Mouse (Mus musculus): Measurements from ENCODE around the gene Sox6. TPM values are rescaled to one million over a fixed set of nuclear protein-coding genes. Genes with fewer than 3 reads are reported as not detected.

Gene Sox6
- polyA plus RNA-seq, 1 experiment from 2014 or later, result 84.4 TPM

DNA sequence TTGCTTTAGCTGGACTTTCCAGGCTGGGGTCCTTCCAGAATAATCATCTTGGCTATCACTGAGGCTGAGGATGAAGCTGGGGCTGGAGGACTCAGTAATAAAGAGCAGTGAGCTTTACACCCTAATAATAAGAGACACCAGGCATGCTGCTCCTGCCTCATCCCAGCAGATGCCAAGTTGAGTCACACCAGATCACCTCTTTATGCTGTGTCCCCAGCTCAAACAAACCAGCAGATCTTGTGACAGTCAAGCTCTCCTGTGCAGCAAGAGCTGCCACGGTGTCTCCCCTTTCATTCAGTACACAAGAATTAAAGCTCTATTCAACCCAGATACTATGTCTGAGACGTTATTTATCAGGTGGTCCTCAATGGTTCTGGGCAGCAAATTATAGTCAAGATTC lies 560.8 kb downstream of the Sox6 start:
- H3K9me3 ChIP-seq (replicated peaks), result no peaks in the 10 kb centered on the region
- no peak overlapping the region for H3K4me3 ChIP-seq (replicated peaks)
- H3K27ac ChIP-seq (replicated peaks), result no peak overlapping the region
- no peaks in the 10 kb centered on the region for H3K27me3 ChIP-seq
- ATAC-seq (ENCODE audit: insufficient read depth), result no peak
- no peaks in the 10 kb centered on the region for H3K4me1 ChIP-seq (replicated peaks)
- WGBS (ENCODE audit: insufficient replicate concordance), result 73% methylated on average over 2 of the region's 2 CpGs
- no peak overlapping the region for H3K4me2 ChIP-seq
- no peak overlapping the region for H3K9ac ChIP-seq
- H3K36me3 ChIP-seq (replicated peaks), result peaks cover 47% of the 10 kb centered on the region

DNA sequence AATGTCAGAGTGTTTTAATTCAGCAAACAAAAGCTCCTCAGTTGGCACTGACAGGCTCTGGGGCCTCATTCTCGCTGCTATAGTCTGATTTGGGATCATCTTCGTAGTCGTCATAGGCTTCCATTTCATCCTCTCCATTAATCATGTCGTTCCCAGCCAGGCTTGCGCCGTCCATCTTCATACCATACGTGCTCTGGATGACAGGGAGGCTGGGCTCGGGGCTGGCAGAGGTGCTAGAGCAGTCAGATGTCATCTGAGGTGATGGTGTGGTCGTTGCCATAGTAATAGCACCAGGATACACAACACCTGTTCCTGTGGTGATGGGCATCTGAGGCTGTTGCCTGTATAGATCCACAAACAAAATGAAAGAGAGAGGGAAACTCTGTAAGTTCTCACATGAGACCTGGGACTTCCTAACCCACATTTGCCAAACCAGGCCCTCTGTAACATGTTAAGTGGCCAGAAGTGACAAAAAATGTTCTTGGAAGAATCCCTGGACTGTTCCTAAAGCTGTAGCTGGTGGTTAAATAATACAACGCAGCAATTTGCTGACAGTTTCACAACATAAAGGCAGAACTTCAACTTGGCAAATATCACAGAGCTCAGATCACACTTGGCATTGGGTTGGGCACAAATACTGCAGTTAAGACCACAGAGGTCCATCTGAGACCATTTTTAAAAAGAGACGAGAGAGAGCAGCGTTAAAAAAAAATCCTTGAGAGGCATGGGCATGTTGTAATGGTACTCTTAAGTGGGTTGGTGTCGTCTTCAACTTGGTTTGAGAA lies 561.5 kb downstream of the Sox6 start:
- Histone ChIP-seq H3K4me2 (no peak overlapping the region), H3K36me3 (replicated peaks) (peaks cover 40% of the 10 kb centered on the region), H3K9me3 (replicated peaks) (no peaks in the 10 kb centered on the region), H3K4me3 (replicated peaks) (no peak overlapping the region), H3K9ac (no peak overlapping the region), H3K27ac (replicated peaks) (no peak overlapping the region), H3K4me1 (replicated peaks) (no peaks in the 10 kb centered on the region), H3K27me3 (no peaks in the 10 kb centered on the region)
- ATAC-seq (ENCODE audit: insufficient read depth), result no peak
- WGBS (ENCODE audit: insufficient replicate concordance), result 77% methylated on average over 13 of the region's 13 CpGs

DNA sequence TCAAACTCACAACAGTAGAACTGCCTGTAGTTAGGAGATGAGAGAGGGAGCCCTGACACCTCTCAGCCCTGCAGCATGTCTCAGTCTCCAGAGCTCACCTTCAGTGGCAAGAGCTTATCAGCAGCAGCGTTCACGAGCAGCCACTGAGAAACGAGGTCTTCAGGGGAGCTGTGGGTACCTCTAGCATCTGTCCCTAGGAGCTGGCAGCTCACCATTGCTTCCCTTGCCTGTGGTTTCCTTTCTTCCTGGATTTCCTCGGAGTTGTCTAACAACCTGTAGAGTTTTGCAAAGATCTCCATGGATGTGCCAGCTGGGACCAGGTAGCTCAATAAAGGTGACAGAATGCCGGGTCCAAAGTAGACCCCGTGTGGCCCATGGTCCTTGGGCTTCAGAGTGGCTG lies 563.4 kb downstream of the Sox6 start:
- Histone ChIP-seq H3K9ac (no peak overlapping the region), H3K36me3 (replicated peaks) (peaks cover 31% of the 10 kb centered on the region), H3K27me3 (no peaks in the 10 kb centered on the region), H3K4me3 (replicated peaks) (no peak overlapping the region), H3K27ac (replicated peaks) (no peak overlapping the region), H3K9me3 (replicated peaks) (no peaks in the 10 kb centered on the region), H3K4me1 (replicated peaks) (no peaks in the 10 kb centered on the region), H3K4me2 (no peak overlapping the region)
- ATAC-seq (ENCODE audit: insufficient read depth), result no peak
- WGBS (ENCODE audit: insufficient replicate concordance), result 62% methylated on average over 6 of the region's 6 CpGs

DNA sequence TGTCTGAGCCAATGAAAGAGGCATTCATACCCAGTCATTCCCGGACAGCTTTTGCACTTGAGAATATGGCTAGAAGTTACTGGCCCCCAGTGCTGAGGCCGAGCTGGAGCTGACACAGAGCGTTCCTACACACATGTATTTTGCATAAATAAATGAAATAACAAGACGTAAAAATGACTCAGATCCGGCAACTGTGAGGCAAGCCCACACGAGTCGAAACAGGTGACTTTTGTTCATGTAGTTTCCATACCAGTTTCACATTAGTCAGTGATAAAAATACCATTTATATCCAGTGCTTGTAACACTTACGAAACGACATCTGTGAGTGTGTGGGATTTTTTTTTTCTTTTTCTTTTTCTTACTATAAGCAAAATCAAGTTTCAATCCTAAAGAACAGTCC lies 564.5 kb downstream of the Sox6 start:
- 82% methylated on average over 9 of the region's 9 CpGs for WGBS (ENCODE audit: insufficient replicate concordance)
- no peak overlapping the region for H3K9ac ChIP-seq

DNA sequence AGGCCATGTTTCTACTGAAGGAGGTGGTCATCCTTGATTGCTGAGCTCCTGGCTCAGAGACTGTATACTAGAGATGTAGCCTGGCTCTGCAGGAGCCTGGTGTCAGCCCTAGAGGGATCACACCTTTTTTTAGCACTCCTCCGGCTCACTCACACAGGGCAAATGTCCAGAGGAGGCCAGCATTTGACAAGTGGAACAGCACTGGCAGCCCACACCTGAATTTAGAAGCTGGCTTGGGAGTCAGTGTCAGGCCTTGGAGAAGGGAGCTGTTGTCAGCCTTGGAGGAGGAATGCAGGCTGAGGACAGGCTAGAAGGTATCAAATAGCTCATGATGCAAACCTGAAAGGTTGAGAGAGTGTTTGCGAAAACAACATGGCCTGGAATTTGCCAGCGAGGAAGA lies 565.7 kb downstream of the Sox6 start:
- no peak overlapping the region for H3K9ac ChIP-seq
- WGBS (ENCODE audit: insufficient replicate concordance), result 79% methylated on average over 3 of the region's 3 CpGs

More for the DNA sequence above, 564.5 kb downstream of the Sox6 start:
- H3K27ac ChIP-seq (replicated peaks), result no peak overlapping the region
- no peaks in the 10 kb centered on the region for H3K4me1 ChIP-seq (replicated peaks)
- H3K36me3 ChIP-seq (replicated peaks), result peaks cover 31% of the 10 kb centered on the region
- H3K27me3 ChIP-seq, result no peaks in the 10 kb centered on the region
- ATAC-seq (ENCODE audit: insufficient read depth), result no peak
- no peak overlapping the region for H3K4me3 ChIP-seq (replicated peaks)
- no peaks in the 10 kb centered on the region for H3K9me3 ChIP-seq (replicated peaks)
- H3K4me2 ChIP-seq, result no peak overlapping the region

DNA sequence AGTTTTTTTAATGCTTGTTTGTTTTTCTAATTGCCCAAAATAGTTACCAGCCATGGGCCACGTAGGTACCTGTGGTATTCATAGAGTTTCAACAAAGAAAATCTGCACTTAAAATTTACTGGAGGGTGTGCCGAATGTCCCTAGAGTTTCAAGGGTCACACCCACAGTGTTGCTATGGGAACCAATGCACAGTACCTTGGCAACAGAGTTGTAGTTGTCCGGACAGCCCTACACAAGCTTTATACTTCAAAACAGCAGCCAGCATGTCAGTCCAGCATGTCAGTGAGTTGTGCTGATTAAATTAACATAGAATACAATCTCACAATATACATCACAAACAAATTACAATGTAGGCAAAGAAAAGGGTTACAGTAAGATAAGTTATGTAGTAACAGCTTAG lies 567.1 kb downstream of the Sox6 start:
- H3K4me1 ChIP-seq (replicated peaks), result no peaks in the 10 kb centered on the region
- H3K9me3 ChIP-seq (replicated peaks), result no peaks in the 10 kb centered on the region
- no peaks in the 10 kb centered on the region for H3K27me3 ChIP-seq
- H3K4me2 ChIP-seq, result no peak overlapping the region
- no peak overlapping the region for H3K9ac ChIP-seq
- no peak overlapping the region for H3K4me3 ChIP-seq (replicated peaks)
- peaks cover 23% of the 10 kb centered on the region for H3K36me3 ChIP-seq (replicated peaks)
- 76% methylated on average over 3 of the region's 3 CpGs for WGBS (ENCODE audit: insufficient replicate concordance)
- no peak for ATAC-seq (ENCODE audit: insufficient read depth)
- H3K27ac ChIP-seq (replicated peaks), result no peak overlapping the region

More for the DNA sequence above, 565.7 kb downstream of the Sox6 start:
- no peak for ATAC-seq (ENCODE audit: insufficient read depth)
- Histone ChIP-seq H3K4me3 (replicated peaks) (no peak overlapping the region), H3K27me3 (no peaks in the 10 kb centered on the region), H3K4me1 (replicated peaks) (no peaks in the 10 kb centered on the region), H3K4me2 (no peak overlapping the region), H3K27ac (replicated peaks) (no peak overlapping the region), H3K9me3 (replicated peaks) (no peaks in the 10 kb centered on the region), H3K36me3 (replicated peaks) (peaks cover 31% of the 10 kb centered on the region)

DNA sequence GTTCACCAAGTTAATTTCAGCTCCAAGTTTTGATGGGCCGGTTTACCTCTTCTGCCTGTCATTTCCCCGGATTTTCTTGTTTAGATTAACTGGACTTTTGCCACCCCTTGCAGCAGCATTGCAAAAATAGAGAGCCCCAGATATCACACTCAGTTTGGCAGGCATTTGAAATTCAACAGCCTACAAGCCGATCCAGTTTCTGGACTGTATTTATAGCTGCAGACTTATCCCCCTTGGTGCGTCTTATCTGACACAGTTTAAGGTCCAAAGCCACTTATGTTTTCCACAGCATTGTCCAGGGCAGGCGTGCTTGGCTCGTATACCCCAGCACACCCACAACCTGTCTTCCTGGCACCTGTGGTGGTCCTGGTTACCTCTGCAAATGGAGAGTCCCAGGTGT lies 571.8 kb downstream of the Sox6 start:
- no peaks in the 10 kb centered on the region for H3K36me3 ChIP-seq (replicated peaks)
- H3K9me3 ChIP-seq (replicated peaks), result no peaks in the 10 kb centered on the region
- no peak overlapping the region for H3K4me2 ChIP-seq
- H3K27me3 ChIP-seq, result no peaks in the 10 kb centered on the region
- WGBS (ENCODE audit: insufficient replicate concordance), result 73% methylated on average over 6 of the region's 6 CpGs
- 0 out of 2 replicates have a peak, but pooled peaks cover 4% of the 10 kb centered on the region for H3K4me1 ChIP-seq (replicated peaks)
- no peak overlapping the region for H3K9ac ChIP-seq
- no peak overlapping the region for H3K4me3 ChIP-seq (replicated peaks)
- H3K27ac ChIP-seq (replicated peaks), result no peak overlapping the region
- ATAC-seq (ENCODE audit: insufficient read depth), result no peak

DNA sequence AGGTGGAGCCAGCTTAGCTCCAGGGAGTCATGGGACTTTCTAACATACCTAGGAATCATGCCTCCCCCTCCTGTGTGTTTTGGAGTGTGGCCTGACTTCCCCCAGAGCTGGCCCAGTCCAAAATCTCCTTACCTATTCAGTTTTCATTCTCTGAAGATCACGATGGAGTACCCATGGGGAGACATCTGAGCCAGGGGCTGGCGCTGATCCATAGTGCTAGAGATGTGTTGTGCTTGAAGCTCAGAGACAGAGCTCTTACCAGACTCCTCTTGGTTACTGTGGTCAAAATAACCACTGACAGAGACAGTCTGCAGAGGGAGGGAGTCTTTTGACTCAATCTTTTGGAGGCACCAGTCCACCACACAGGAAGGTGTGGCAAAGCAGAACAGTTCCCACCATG lies 575.2 kb downstream of the Sox6 start:
- WGBS (ENCODE audit: insufficient replicate concordance), result 62% methylated on average over 2 of the region's 2 CpGs
- Histone ChIP-seq H3K27me3 (no peaks in the 10 kb centered on the region), H3K9ac (no peak overlapping the region), H3K9me3 (replicated peaks) (no peaks in the 10 kb centered on the region), H3K4me2 (no peak overlapping the region), H3K4me1 (replicated peaks) (0 out of 2 replicates have a peak, but pooled peaks cover 4% of the 10 kb centered on the region), H3K36me3 (replicated peaks) (no peaks in the 10 kb centered on the region), H3K4me3 (replicated peaks) (no peak overlapping the region), H3K27ac (replicated peaks) (no peak overlapping the region)
- ATAC-seq (ENCODE audit: insufficient read depth), result no peak

DNA sequence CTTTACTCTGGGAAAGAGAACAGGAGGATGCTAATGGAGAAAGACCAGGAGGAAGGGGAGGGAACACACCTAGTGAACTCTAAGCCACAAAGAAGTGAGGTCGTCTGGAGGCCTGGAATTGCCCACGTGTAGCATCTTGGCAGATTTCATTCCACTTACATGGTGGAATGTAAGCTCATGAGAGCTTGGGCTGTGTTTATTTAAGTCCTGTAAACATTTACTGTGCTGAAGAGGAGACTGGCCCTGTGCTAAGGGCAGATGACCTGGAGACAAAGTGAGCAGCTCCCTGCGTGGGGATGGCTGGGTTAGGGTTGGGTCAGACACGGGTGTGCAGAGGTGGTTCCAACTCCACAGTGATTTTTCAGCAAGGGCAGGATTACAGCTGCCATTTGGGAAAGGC lies 576.3 kb downstream of the Sox6 start:
- ATAC-seq (ENCODE audit: insufficient read depth), result 0 out of 2 replicates have a peak, but pooled peaks have one; percentile 47
- 35% methylated on average over 4 of the region's 4 CpGs for WGBS (ENCODE audit: insufficient replicate concordance)
- no peaks in the 10 kb centered on the region for H3K27me3 ChIP-seq

DNA sequence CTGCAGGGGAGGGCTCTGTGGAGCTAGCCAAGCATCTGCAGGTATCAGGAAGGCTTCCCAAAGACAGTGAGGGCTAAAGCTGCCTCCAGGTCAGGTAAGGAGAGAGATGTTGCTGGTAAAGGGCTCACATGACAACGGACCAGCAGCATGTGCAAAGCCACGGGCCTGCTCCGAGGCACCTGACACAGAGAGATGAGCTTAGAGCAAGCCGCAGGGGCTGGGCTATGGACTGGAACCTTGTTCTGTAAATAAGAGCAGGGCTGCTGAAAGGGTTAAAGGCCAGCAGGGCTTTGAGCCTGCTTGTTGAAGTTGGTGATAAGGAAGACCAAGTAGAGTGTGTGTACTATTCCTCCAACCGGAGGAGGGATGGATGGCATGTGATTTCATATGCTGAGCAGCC lies 583.6 kb downstream of the Sox6 start:
- H3K9me3 ChIP-seq (replicated peaks), result no peaks in the 10 kb centered on the region
- H3K4me1 ChIP-seq (replicated peaks), result no peaks in the 10 kb centered on the region; the same call in 1 of the 2 replicates
- 63% methylated on average over 5 of the region's 5 CpGs for WGBS (ENCODE audit: insufficient replicate concordance)
- H3K9ac ChIP-seq, result no peak overlapping the region
- no peak overlapping the region for H3K4me2 ChIP-seq
- H3K4me3 ChIP-seq (replicated peaks), result no peak overlapping the region
- no peaks in the 10 kb centered on the region for H3K36me3 ChIP-seq (replicated peaks)
- H3K27me3 ChIP-seq, result no peaks in the 10 kb centered on the region
- H3K27ac ChIP-seq (replicated peaks), result no peak overlapping the region
- ATAC-seq (ENCODE audit: insufficient read depth), result no peak; the same call in 1 of the 2 replicates

More for the DNA sequence above, 576.3 kb downstream of the Sox6 start:
- no peak overlapping the region for H3K9ac ChIP-seq
- no peak overlapping the region for H3K4me3 ChIP-seq (replicated peaks)
- H3K4me1 ChIP-seq (replicated peaks), result 0 out of 2 replicates have a peak, but pooled peaks cover 4% of the 10 kb centered on the region
- no peak overlapping the region for H3K27ac ChIP-seq (replicated peaks)
- no peaks in the 10 kb centered on the region for H3K9me3 ChIP-seq (replicated peaks)
- H3K4me2 ChIP-seq, result no peak overlapping the region
- no peaks in the 10 kb centered on the region for H3K36me3 ChIP-seq (replicated peaks)

DNA sequence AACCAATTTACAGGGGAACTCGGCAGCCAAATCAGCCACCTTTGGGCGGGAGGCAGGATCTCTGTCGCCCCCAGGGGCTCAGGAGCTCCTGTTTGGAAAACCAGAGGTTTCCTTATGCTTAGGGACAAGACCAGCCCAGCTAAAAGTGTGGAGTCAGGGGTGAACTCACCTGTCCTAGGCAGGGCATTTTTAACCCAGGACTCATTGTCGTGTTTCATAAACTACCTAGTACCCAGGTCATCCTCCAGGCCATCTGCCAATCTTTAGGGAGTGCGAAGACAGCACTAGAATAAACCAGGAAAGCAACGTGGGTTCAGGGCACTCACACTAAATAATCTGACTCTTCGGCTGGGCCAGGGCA lies 584.9 kb downstream of the Sox6 start:
- H3K9me3 ChIP-seq (replicated peaks), result no peaks in the 10 kb centered on the region
- H3K27ac ChIP-seq (replicated peaks), result no peak overlapping the region
- peak overlapping the region; percentile 23; the same call in 1 of the 2 replicates for H3K4me2 ChIP-seq
- no peak overlapping the region for H3K4me3 ChIP-seq (replicated peaks)
- no peak for ATAC-seq (ENCODE audit: insufficient read depth)
- 54% methylated on average over 7 of the region's 7 CpGs for WGBS (ENCODE audit: insufficient replicate concordance)
- H3K9ac ChIP-seq, result no peak overlapping the region
- H3K27me3 ChIP-seq, result no peaks in the 10 kb centered on the region
- no peaks in the 10 kb centered on the region; the same call in 1 of the 2 replicates for H3K4me1 ChIP-seq (replicated peaks)
- H3K36me3 ChIP-seq (replicated peaks), result no peaks in the 10 kb centered on the region

Data from liver, embryonic 15.5 days (tissue).